Mouse (Mus musculus) heart, embryonic 11.5 days (tissue): ENCODE data around the gene Aftph. TPM values are rescaled to one million over a fixed set of nuclear protein-coding genes. Genes with fewer than 3 reads are reported as not detected.
"Not testable (repeated sequence)": the region's sequence is repeated elsewhere in the genome, so short reads cannot be mapped to it uniquely, and the experiment has no call there.

ENCODE experiments used
- ATAC-seq: fragments of 200-750 bp; cut with Nextera tagmentation; replicated peaks from 2 replicates; pipeline ENCODE4 v1.8.0; 2017; ENCODE audit warnings: moderate library complexity; ENCODE audit not compliant: insufficient number of reproducible peaks, low FRiP score, low TSS enrichment
- H3K27ac ChIP-seq: fragments of 300-500 bp; sonication (generic); 2 replicates; pipeline ENCODE4 v1.5.1; 2014; ENCODE audit warnings: mild to moderate bottlenecking, low read depth, low read length
- H3K27me3 ChIP-seq: fragments of 300-500 bp; sonication (generic); 2 replicates; pipeline ENCODE4 v1.6.1; 2014; ENCODE audit warnings: mild to moderate bottlenecking, low read length, mixed read lengths; ENCODE audit not compliant: control insufficient read depth, insufficient read depth
- H3K36me3 ChIP-seq: fragments of 300-500 bp; sonication (generic); 2 replicates; pipeline ENCODE4 v1.6.1; 2014; ENCODE audit warnings: mild to moderate bottlenecking, low read length, moderate library complexity, mixed read lengths; ENCODE audit not compliant: control insufficient read depth, insufficient read depth
- H3K4me1 ChIP-seq: fragments of 300-500 bp; sonication (generic); 2 replicates; pipeline ENCODE4 v1.6.1; 2014; ENCODE audit warnings: low read length; ENCODE audit not compliant: control insufficient read depth, insufficient read depth
- H3K4me2 ChIP-seq: fragments of 300-500 bp; sonication (generic); 2 replicates; pipeline ENCODE4 v1.6.1; 2014; ENCODE audit warnings: mild to moderate bottlenecking, moderate library complexity
- H3K4me3 ChIP-seq: fragments of 300-500 bp; sonication (generic); 2 replicates; pipeline ENCODE4 v1.5.1; 2014; ENCODE audit warnings: low read depth, low read length
- H3K9ac ChIP-seq: fragments of 300-500 bp; sonication (generic); 2 replicates; pipeline ENCODE4 v1.6.1; 2014; ENCODE audit warnings: mild to moderate bottlenecking, low read depth, low read length, moderate library complexity
- H3K9me3 ChIP-seq: fragments of 300-500 bp; sonication (generic); replicated peaks from 2 replicates; pipeline ENCODE4 v1.6.1; 2016; ENCODE audit warnings: low read length; ENCODE audit not compliant: control insufficient read depth
- WGBS: fragments of 180-500 bp; shearing (Covaris S2); extraction: QIAGEN DNeasy Blood & Tissue Kit; methylation state at CpG from one replicate; pipeline ENCODE4 v1.1.7; 2014; ENCODE audit not compliant: insufficient replicate concordance; 5-methylcytosine and 5-hydroxymethylcytosine counted together
- polyA plus RNA-seq: library from polyadenylated mRNA; unstranded; fragments of >200 nt; fragmentation: Nextera tagmentation; extraction: Ambion mirVana; gene quantifications from 2 replicates; pipeline ENCODE4 v1.2.1, GENCODE M21; 2014

The Aftph gene
- polyA plus RNA-seq, 1 experiment from 2014 or later = 15.7 TPM

DNA sequence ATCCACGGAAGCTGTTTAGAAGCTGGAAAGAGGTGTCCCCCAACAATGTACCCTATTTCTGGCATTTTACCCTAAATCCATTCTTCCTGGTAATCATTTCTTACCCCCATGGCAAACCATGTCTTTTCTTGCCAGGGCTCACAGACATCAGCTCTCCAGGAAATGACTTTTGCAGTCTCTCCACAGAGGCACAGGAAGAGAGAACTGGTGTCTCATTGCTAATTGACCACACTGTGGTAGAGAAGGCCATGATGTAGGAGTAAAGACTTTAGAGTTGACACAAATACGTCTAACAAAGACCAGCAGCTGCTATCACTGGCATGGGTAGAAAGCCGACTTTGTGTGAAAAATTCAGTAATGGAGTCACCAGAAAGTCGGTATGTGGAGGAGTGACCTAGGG lies 38.9 kb upstream of the Aftph start:
- Histone ChIP-seq H3K4me2 (no peak overlapping the region), H3K9me3 (peaks cover 3% of the 10 kb centered on the region; the same call in 1 of the 2 replicates), H3K4me1 (peaks cover 3% of the 10 kb centered on the region; the same call in 1 of the 2 replicates), H3K4me3 (no peak overlapping the region), H3K9ac (no peak overlapping the region), H3K36me3 (no peaks in the 10 kb centered on the region), H3K27me3 (no peaks in the 10 kb centered on the region), H3K27ac (no peak overlapping the region)
- 78% methylated on average over 4 of the region's 4 CpGs for WGBS
- no peak for ATAC-seq

DNA sequence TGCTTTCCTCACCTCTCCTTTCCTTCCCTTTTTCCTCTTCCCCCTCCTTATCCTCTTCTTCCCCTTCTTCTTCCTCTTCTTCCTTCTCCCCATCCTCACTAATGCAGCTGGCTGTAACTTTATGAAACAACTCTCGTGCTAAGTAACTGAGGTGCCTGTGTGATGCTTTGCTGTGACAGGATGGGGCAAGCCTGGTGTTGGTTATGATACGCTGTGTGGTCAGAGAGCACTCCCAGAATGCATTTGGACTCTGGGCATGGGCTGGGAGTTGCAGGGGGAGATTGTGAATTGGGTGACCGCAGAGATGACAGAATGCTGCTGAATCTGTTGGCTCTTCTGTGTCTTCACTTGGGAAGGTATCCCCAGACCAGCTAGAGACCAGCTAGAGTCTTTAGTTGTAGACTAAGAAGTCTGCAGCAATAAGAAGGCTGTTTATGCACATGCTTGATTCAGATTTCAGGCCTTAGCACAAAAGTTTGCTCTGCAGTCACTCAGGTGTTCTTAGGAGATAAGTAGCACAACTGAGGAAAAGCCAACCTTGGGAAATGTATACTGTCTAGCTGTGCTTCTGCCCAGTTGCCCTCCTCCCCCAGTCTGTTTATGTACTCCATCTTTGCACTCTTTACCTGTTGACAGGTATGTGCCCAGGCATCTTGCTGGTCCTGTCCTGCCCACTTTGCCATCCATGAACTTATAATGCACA lies 37.6 kb upstream of the Aftph start:
- ATAC-seq = 0 out of 2 replicates have a peak, but pooled peaks have one; percentile 35
- Histone ChIP-seq H3K27me3 (no peaks in the 10 kb centered on the region), H3K9ac (no peak overlapping the region), H3K9me3 (no peaks in the 10 kb centered on the region; the same call in 1 of the 2 replicates), H3K27ac (no peak overlapping the region), H3K4me2 (no peak overlapping the region), H3K4me3 (no peak overlapping the region), H3K4me1 (peaks cover 3% of the 10 kb centered on the region; the same call in 1 of the 2 replicates), H3K36me3 (no peaks in the 10 kb centered on the region)
- WGBS = 83% methylated on average over 3 of the region's 3 CpGs

DNA sequence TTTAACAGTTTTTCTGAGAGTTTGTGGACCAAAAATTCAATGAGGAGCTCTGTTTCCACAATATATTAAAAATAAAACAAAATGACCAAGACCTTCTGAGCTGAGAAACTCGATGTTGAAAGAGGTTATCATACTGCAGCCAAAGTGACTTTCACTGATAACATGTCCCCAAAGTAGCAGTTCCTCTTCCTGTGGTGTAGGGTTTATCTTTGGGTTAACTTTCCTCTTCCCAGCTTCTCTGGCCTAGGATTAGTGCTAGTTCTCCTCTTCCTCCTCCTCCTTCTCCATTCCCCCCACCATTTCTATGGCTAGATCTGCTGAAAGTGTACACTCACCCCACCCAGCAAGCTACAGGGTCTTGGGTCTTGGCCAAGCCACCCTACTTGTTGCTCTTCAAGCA lies 36.9 kb upstream of the Aftph start:
- Histone ChIP-seq H3K9ac (no peak overlapping the region), H3K4me2 (no peak overlapping the region), H3K27me3 (no peaks in the 10 kb centered on the region), H3K9me3 (no peaks in the 10 kb centered on the region; the same call in 1 of the 2 replicates), H3K4me1 (peaks cover 3% of the 10 kb centered on the region; the same call in 1 of the 2 replicates), H3K36me3 (no peaks in the 10 kb centered on the region), H3K4me3 (no peak overlapping the region), H3K27ac (no peak overlapping the region)
- WGBS = 12% methylated on average over 1 of the region's 1 CpGs
- no peak for ATAC-seq

DNA sequence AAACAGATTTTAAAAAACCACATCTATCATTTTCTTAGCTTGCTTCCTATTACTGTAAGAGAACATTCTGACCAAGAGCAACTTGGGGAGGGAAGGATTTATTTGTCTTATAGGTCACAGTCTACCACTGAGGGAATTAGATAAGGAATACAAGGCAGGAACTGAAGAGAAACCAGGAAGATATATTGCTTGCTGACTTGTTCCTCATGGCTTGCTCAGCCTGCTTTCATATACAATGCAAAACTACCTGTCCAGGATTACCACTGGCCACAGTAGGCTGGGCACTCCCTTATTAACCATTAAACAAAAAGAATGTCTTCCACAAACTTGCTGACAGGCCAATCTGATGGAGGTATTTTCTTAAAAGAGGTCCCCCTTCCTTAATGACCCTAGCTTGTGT lies 35.3 kb upstream of the Aftph start:
- H3K9me3 ChIP-seq = no peaks in the 10 kb centered on the region; the same call in 1 of the 2 replicates
- ATAC-seq = no peak
- H3K4me1 ChIP-seq = peaks cover 3% of the 10 kb centered on the region; the same call in 1 of the 2 replicates
- no peaks in the 10 kb centered on the region for H3K36me3 ChIP-seq
- no peak overlapping the region for H3K27ac ChIP-seq
- H3K27me3 ChIP-seq = no peaks in the 10 kb centered on the region
- no peak overlapping the region for H3K9ac ChIP-seq
- H3K4me2 ChIP-seq = no peak overlapping the region
- H3K4me3 ChIP-seq = no peak overlapping the region

DNA sequence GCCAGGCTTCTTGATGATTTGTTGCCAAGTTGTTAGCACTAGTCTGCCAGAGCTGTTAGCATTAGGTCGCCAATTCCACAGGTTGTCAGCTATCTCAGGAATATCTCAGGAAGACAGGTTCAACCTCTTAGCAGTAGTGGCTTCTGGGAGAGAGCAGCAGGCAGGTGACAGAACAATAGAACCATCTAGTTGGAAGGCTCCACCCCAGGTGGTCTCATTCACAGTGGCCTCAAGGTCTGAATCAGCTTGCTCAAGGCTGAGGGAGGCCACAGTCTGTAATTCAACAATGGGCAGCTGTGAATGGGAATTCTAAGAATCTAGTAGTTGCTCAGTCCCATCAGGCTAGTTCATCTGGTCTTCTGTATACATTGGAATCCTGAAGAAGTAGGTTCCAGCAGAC lies 31.3 kb upstream of the Aftph start:
- no peaks in the 10 kb centered on the region for H3K27me3 ChIP-seq

DNA sequence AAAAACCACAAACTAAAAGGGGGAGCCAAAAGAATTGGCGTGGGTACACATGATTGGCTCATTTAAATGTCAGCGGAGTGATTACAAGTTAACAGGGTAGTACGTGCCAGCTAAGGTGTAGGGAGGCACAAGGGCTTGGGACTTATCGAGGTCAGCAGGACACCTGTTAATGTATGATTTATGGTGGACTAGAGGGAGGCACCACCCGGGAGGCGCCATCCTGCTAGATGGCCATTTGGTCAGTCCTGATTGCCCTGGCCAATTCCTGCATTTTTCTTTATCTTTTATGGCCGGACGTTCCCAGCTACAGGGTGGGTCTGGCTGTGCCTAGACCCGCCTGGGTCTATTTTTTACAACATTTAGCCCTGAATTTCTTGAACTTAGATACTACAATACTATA lies 30.4 kb upstream of the Aftph start:
- not testable (repeated sequence) for H3K27me3 ChIP-seq, H3K9me3 ChIP-seq, H3K4me3 ChIP-seq, H3K4me1 ChIP-seq, H3K36me3 ChIP-seq, H3K9ac ChIP-seq
- peak; percentile 86 for ATAC-seq
- peak overlapping the region; percentile 35; the same call in 1 of the 2 replicates for H3K27ac ChIP-seq
- H3K4me2 ChIP-seq = peak overlapping the region; percentile 31; the same call in 1 of the 2 replicates
- WGBS = 63% methylated on average over 9 of the region's 9 CpGs

More for the DNA sequence above, 31.3 kb upstream of the Aftph start:
- WGBS = 67% methylated on average over 1 of the region's 1 CpGs
- no peaks in the 10 kb centered on the region; the same call in 1 of the 2 replicates for H3K9me3 ChIP-seq
- H3K9ac ChIP-seq = no peak overlapping the region
- H3K4me3 ChIP-seq = no peak overlapping the region
- H3K4me2 ChIP-seq = no peak overlapping the region
- ATAC-seq = no peak
- H3K4me1 ChIP-seq = no peaks in the 10 kb centered on the region
- no peaks in the 10 kb centered on the region for H3K36me3 ChIP-seq
- no peak overlapping the region for H3K27ac ChIP-seq

DNA sequence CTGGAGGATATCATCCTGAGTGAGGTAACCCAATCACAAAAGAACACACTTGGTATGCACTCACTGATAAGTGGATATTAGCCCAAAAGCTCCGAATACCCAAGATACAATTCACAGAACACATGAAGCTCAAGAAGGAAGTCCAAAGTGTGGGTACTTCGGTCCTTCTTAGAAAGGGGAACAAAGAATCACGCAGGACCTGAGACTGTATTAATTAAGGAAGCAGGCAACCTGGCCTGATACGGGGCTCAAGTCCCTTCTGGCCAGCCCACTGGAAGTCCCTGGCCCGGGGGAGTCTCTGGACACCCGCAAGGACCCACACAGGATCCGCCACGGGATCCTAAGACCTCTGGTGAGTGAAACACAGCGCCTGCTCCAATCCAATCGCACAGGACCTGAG lies 20.6 kb upstream of the Aftph start:
- not testable (repeated sequence) for H3K27me3 ChIP-seq, H3K36me3 ChIP-seq, H3K27ac ChIP-seq, H3K4me2 ChIP-seq, ATAC-seq, H3K9ac ChIP-seq, H3K4me3 ChIP-seq, H3K9me3 ChIP-seq, H3K4me1 ChIP-seq
- WGBS = 91% methylated on average over 10 of the region's 10 CpGs

DNA sequence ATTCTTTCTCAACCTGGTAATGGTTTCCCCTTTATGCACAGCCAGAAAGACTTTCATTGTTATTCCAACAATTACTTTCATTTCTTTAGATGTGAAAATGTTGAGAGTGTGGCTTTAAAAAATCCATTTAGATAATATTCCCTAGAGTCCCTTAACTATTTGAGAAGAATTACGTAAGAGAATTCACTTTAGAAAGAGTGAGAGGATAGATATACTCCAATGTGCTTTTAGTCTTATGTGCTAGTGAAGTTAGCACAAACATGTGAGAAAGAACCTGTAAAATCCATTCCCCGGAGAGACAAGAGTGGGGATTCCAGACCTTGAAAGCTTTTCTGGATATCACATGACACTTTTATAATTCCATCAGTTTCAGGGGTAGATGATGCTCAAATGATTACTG lies 9.2 kb upstream of the Aftph start:
- Histone ChIP-seq H3K9ac (no peak overlapping the region), H3K27me3 (no peaks in the 10 kb centered on the region), H3K27ac (no peak overlapping the region), H3K4me3 (no peak overlapping the region), H3K4me2 (no peak overlapping the region), H3K36me3 (no peaks in the 10 kb centered on the region), H3K9me3 (no peaks in the 10 kb centered on the region), H3K4me1 (no peaks in the 10 kb centered on the region)
- no peak for ATAC-seq
- 76% methylated on average over 2 of the region's 2 CpGs for WGBS

DNA sequence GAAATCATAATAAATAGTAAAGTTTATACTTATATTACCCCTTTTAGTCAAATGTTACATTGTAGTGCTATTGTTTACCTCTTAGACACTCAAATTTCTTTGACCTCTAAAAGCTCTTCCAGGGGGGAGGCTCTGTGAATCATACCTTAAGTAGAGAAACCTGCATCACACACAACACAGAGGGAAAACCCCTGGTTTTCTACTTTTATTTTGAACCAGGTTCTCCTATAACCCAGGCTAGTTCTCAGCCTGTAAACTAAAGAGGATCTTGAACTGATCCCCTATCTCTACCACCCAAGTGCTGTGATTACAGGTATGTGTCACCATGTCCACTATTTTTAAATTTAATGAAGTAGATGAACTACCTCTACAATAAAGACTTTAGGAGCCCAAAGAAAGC lies 2.0 kb upstream of the Aftph start:
- Histone ChIP-seq H3K27ac (no peak overlapping the region), H3K36me3 (no peaks in the 10 kb centered on the region), H3K4me2 (no peak overlapping the region), H3K4me1 (no peaks in the 10 kb centered on the region), H3K27me3 (no peaks in the 10 kb centered on the region), H3K9ac (no peak overlapping the region), H3K9me3 (no peaks in the 10 kb centered on the region), H3K4me3 (no peak overlapping the region)
- ATAC-seq = no peak
